Mouse (Mus musculus): ENCODE data around the gene Fetub. TPM values are rescaled to one million over a fixed set of nuclear protein-coding genes. Genes with fewer than 3 reads are reported as not detected.

Fetub gene
- polyA plus RNA-seq, 1 experiment from 2014 or later = not detected

- H3K4me3 ChIP-seq (ENCODE audit: inconsistent target) = no peak within 1 kb of the TSS
- 6% methylated on average over 9 of the region's 11 CpGs for WGBS (ENCODE audit: missing documents)
- H3K27ac ChIP-seq = no peak within 1 kb of the TSS
- no peaks in the 10 kb centered on the region for H3K36me3 ChIP-seq (ENCODE audit: inconsistent target)
- H3K79me2 ChIP-seq (ENCODE audit: inconsistent target) = no peaks in the 10 kb centered on the region
Observed at GRCm38 (mm10) chr16:22890683-22891510, 27.2 kb upstream of the Fetub start, which contains the start of gene Ahsg. TSS of gene Ahsg (plus strand) at chr16:22891277.

- WGBS (ENCODE audit: missing documents) = 95% methylated on average over 8 of the region's 8 CpGs
- Histone ChIP-seq H3K27ac (no peak overlapping the region), H3K79me2 (ENCODE audit: inconsistent target) (no peaks in the 10 kb centered on the region), H3K4me3 (ENCODE audit: inconsistent target) (no peak overlapping the region), H3K36me3 (ENCODE audit: inconsistent target) (no peaks in the 10 kb centered on the region)
Observed at GRCm38 (mm10) chr16:22891733-22892154, 26.4 kb upstream of the Fetub start.

- Histone ChIP-seq H3K79me2 (ENCODE audit: inconsistent target) (no peaks in the 10 kb centered on the region), H3K27ac (no peak overlapping the region), H3K36me3 (ENCODE audit: inconsistent target) (no peaks in the 10 kb centered on the region), H3K4me3 (ENCODE audit: inconsistent target) (no peak overlapping the region)
- 88% methylated on average over 7 of the region's 8 CpGs for WGBS (ENCODE audit: missing documents)
Observed at GRCm38 (mm10) chr16:22894095-22894494, 24.0 kb upstream of the Fetub start.

DNA sequence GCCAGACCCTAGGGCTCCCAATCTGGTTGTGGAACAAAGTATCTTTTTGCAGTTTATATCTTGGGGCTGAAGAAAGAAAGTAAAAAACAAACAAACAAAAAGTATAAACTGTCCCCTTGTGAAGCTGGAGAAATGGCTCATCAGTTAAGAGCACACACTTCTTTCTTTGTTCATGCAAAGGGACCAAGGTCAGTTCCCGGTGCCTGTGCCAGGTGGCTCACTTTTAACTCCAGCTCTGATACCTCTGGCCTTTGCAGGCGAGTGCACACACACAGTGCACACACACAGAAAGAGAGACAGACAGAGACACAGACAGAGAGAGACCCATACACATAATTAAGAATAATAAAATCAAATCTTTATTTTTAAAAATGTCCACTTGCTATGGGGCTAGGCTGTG lies 21.5 kb upstream of the Fetub start:
- H3K27ac ChIP-seq = no peak overlapping the region
- no peaks in the 10 kb centered on the region for H3K79me2 ChIP-seq (ENCODE audit: inconsistent target)
- 75% methylated on average over 2 of the region's 2 CpGs for WGBS (ENCODE audit: missing documents)
- no peak overlapping the region for H3K4me3 ChIP-seq (ENCODE audit: inconsistent target)
- no peaks in the 10 kb centered on the region for H3K36me3 ChIP-seq (ENCODE audit: inconsistent target)

DNA sequence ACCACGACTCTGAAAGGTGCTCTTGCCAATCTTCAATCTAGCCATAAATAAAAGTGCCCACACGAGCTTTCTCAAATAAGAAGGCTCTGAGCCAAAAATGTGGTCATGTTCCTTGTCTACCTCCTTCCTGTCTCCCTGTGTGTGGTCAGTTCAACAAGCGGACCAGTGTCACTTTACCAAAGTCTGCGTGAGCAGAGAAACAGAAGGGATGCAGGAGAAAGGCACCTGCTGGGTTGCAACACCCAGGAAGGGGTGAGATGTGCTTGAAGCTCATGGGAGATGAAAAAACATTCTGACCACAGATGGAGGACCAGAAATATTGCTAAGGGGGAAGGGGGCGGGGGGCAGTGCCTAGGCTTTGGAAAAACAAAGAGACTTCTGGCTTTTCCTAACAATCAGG lies 18.8 kb upstream of the Fetub start:
- H3K79me2 ChIP-seq (ENCODE audit: inconsistent target) = no peaks in the 10 kb centered on the region
- 5% methylated on average over 5 of the region's 5 CpGs for WGBS (ENCODE audit: missing documents)
- no peak overlapping the region for H3K27ac ChIP-seq
- no peaks in the 10 kb centered on the region for H3K36me3 ChIP-seq (ENCODE audit: inconsistent target)
- no peak overlapping the region for H3K4me3 ChIP-seq (ENCODE audit: inconsistent target)

GRCm38 (mm10) chr16:22899866-22900570 lies 18.1 kb upstream of the Fetub start:
- H3K79me2 ChIP-seq (ENCODE audit: inconsistent target) = no peaks in the 10 kb centered on the region
- H3K36me3 ChIP-seq (ENCODE audit: inconsistent target) = no peaks in the 10 kb centered on the region
- 88% methylated on average over 10 of the region's 10 CpGs for WGBS (ENCODE audit: missing documents)
- H3K4me3 ChIP-seq (ENCODE audit: inconsistent target) = no peak overlapping the region
- no peak overlapping the region for H3K27ac ChIP-seq

DNA sequence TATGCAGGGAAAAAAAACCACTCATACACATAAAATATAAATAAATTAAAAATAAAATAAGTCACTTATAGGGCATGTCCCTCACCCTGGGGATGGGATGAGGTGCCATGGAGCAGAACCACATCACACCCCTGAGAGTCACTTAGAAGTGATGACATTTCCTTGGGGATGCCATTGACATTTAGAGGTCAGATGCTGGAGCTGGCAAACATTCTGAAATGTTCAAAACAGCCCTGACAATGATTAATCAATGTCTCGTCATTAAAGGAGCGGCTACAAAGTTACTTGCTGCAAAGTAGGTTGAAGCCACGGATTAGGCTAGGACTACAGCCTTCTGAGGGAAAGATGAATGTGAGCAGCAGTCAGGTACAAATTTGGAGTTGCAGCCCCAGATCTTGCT lies 16.8 kb upstream of the Fetub start:
- Histone ChIP-seq H3K27ac (no peak overlapping the region), H3K4me3 (ENCODE audit: inconsistent target) (no peak overlapping the region), H3K79me2 (ENCODE audit: inconsistent target) (no peaks in the 10 kb centered on the region), H3K36me3 (ENCODE audit: inconsistent target) (no peaks in the 10 kb centered on the region)
- whole genome bisulfite sequencing (ENCODE audit: missing documents) = 96% methylated on average over 3 of the region's 3 CpGs

- Histone ChIP-seq H3K36me3 (ENCODE audit: inconsistent target) (no peaks in the 10 kb centered on the region), H3K27ac (no peak overlapping the region), H3K4me3 (ENCODE audit: inconsistent target) (no peak overlapping the region), H3K79me2 (ENCODE audit: inconsistent target) (no peaks in the 10 kb centered on the region)
- 78% methylated on average over 6 of the region's 6 CpGs for WGBS (ENCODE audit: missing documents)
Observed at GRCm38 (mm10) chr16:22909290-22909689, 8.8 kb upstream of the Fetub start.

DNA sequence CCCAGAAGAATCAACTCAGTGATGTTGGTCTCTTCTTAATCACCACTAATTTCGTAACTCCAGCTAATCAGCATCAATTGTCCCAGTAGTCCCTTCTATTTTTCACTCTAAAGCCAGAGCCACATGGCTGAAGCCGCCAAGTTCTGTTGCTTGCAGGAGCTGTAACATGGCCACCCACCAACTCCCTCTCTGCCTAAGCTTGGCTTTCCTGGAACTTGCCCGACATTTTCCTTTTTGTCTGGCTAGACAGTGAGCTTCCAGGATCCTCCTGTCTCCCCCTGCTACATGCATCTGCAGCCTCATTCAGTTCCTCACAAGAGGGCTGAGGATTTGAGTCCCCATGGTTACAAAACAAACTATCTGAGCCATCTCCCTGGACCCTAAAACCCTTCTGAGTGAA lies 6.1 kb upstream of the Fetub start:
- H3K4me3 ChIP-seq (ENCODE audit: inconsistent target) = no peak overlapping the region
- H3K36me3 ChIP-seq (ENCODE audit: inconsistent target) = no peaks in the 10 kb centered on the region
- H3K27ac ChIP-seq = no peak overlapping the region
- 83% methylated on average over 3 of the region's 3 CpGs for WGBS (ENCODE audit: missing documents)
- H3K79me2 ChIP-seq (ENCODE audit: inconsistent target) = no peaks in the 10 kb centered on the region

DNA sequence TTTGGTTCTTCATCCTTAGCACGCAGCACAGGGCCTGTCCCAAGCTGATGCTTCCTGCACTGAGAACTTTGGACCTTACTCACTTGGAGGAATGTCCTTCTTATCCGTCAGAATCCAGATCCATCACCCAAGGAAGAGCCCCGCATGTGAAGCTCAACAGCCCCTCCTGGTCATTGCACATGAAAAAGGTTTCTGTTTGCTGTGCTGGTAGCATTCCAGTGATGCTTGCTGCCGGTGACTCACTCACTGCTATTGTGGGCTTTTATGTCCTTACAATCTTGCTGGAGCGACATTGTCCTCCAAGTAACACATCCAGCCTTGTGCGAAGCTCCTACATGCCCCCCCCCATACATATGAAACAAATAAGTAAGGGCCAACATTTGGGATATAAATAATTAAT lies 5.2 kb upstream of the Fetub start:
- WGBS (ENCODE audit: missing documents) = 95% methylated on average over 6 of the region's 6 CpGs
- Histone ChIP-seq H3K36me3 (ENCODE audit: inconsistent target) (no peaks in the 10 kb centered on the region), H3K4me3 (ENCODE audit: inconsistent target) (no peak overlapping the region), H3K79me2 (ENCODE audit: inconsistent target) (no peaks in the 10 kb centered on the region), H3K27ac (no peak overlapping the region)

GRCm38 (mm10) chr16:22914276-22914675 lies 3.9 kb upstream of the Fetub start:
- Histone ChIP-seq H3K36me3 (ENCODE audit: inconsistent target) (no peaks in the 10 kb centered on the region), H3K79me2 (ENCODE audit: inconsistent target) (no peaks in the 10 kb centered on the region), H3K27ac (no peak overlapping the region), H3K4me3 (ENCODE audit: inconsistent target) (no peak overlapping the region)

DNA sequence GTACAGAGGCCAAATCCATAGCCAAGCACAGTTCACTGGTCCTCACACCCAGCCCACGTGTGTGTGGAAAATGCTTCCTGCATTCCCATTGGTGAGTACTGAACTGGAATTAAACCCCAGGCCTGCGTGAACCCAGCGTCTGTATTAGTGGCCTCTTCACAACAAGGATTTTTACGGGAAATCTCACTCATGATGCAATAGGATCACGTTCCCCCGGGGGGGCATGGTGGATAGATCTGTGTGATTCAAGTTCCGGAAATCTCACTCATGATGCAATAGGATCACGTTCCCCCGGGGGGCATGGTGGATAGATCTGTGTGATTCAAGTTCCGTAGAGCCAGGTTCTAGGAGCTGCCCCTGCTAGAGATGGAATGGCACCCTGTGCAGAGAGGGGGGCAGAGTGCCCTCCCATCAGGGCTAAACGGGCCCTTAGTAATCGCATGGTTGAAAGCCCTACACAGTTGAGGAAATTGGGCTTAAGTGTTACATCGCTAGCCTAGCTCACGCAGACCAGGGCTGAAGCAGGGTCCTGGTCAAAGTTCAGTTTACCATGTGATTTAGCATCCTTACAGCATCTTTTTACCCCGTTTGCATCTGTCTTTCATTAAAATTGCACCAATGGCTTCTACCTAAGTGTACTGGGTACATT lies 654 bp downstream of the Fetub start:
- Histone ChIP-seq H3K36me3 (ENCODE audit: inconsistent target) (no peaks in the 10 kb centered on the region), H3K4me3 (ENCODE audit: inconsistent target) (no peak overlapping the region), H3K79me2 (ENCODE audit: inconsistent target) (no peaks in the 10 kb centered on the region), H3K27ac (no peak overlapping the region)
- WGBS (ENCODE audit: missing documents) = 89% methylated on average over 15 of the region's 15 CpGs

DNA sequence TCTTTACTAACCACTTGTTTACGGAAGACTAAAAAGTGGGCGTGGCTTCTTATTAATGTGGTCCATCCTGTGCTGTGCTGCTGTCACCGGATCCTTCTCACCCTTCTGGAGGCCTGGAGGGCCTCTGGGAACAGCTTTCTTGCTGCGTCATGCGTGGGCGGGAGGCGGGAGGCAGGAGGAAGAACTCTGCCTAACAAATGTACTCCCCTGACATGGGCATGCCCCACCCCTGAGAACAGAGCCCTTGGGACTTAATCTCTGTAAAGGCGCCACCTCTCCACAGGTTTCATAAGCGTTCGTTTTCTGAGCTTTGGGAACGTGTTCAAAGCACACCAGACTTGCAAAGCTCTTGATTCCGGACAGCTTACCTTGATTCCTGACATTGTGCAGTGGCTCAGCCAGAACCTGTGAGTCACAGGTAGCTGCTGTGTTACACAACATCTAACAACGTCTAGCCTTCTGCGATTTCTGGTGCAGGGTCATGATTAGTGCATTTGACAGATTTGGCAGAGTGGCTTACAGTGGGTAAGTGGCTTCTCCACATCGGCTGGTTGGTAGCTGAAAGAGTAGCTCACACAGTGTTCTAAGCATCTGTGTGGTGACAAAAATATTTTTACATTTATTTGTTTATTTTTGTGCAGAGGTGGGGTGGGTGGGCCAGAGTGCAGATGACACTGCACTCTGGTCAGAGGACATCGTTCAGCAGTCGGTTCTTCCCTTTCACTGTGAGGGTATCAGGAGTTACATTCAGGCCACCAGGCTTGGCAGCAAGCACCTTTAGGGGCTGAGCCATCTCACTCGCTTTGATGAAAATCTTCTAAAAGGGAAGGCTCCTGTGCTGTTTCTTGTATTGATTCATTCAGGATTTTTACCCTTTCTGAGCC lies 2.1 kb downstream of the Fetub start:
- Histone ChIP-seq H3K27ac (no peak overlapping the region), H3K4me3 (ENCODE audit: inconsistent target) (no peak overlapping the region), H3K36me3 (ENCODE audit: inconsistent target) (no peaks in the 10 kb centered on the region), H3K79me2 (ENCODE audit: inconsistent target) (no peaks in the 10 kb centered on the region)
- WGBS (ENCODE audit: missing documents) = 40% methylated on average over 17 of the region's 18 CpGs

DNA sequence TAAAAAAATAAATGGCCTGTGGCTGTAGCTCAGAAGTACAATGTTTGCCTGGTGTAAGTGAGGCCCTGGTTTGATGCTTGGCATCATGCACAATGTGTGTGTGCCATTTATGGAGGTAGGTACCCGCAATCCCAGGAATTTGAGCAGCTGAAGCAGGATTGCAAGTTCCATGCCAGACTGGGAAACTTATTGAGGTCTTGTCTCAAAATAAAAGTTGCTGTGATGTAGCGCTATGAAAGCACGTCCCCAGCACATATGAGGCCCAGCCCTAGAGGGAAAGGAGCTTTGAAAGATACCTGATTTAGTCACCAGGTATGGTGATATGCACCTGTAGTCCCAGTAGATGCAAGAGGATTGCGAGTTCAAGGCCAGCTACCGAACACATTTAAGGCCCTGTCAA lies 3.6 kb downstream of the Fetub start:
- H3K36me3 ChIP-seq (ENCODE audit: inconsistent target) = no peaks in the 10 kb centered on the region
- 92% methylated on average over 5 of the region's 5 CpGs for WGBS (ENCODE audit: missing documents)
- no peak overlapping the region for H3K27ac ChIP-seq
- no peak overlapping the region for H3K4me3 ChIP-seq (ENCODE audit: inconsistent target)
- no peaks in the 10 kb centered on the region for H3K79me2 ChIP-seq (ENCODE audit: inconsistent target)
